Mouse (Mus musculus) ES-Bruce4 (cell line): ENCODE measurements around the gene Ndufs2. TPM values are rescaled to one million over a fixed set of nuclear protein-coding genes. Genes with fewer than 3 reads are reported as not detected.

ENCODE experiments used
- H3K27ac ChIP-seq: 2 replicates; pipeline ENCODE4 v1.5.1; 2012; ENCODE audit warnings: low read length, inconsistent platforms; ENCODE audit not compliant: insufficient read depth
- H3K27me3 ChIP-seq: 2 replicates; pipeline ENCODE4 v1.6.1; 2012; ENCODE audit warnings: mild to moderate bottlenecking, low read length, inconsistent platforms; ENCODE audit not compliant: control insufficient read depth, poor library complexity, insufficient read depth, severe bottlenecking
- H3K36me3 ChIP-seq: 2 replicates; pipeline ENCODE4 v1.6.1; 2012; ENCODE audit warnings: inconsistent platforms, mild to moderate bottlenecking, low read length, moderate library complexity; ENCODE audit not compliant: control insufficient read depth, poor library complexity, insufficient read depth, severe bottlenecking
- H3K4me1 ChIP-seq: one replicate; pipeline ENCODE4 v1.8.1; 2011; ENCODE audit warnings: low read length; ENCODE audit not compliant: control insufficient read depth, insufficient read depth
- H3K4me3 ChIP-seq: 2 replicates; pipeline ENCODE4 v1.5.1; 2011; ENCODE audit warnings: low read depth, mild to moderate bottlenecking, low read length
- H3K9ac ChIP-seq: 2 replicates; pipeline ENCODE4 v1.6.1; 2012; ENCODE audit warnings: low read depth, mild to moderate bottlenecking, inconsistent platforms; ENCODE audit not compliant: poor library complexity, severe bottlenecking
- H3K9me3 ChIP-seq: replicated peaks from 2 replicates; pipeline ENCODE4 v1.6.1; 2012; ENCODE audit warnings: mild to moderate bottlenecking, low read length, inconsistent platforms; ENCODE audit not compliant: control insufficient read depth, poor library complexity, insufficient read depth, severe bottlenecking
- CTCF ChIP-seq: IDR thresholded peaks from one replicate; pipeline ENCODE4 v1.8.1; 2011; ENCODE audit warnings: low read depth, low read length
- EP300 ChIP-seq: IDR thresholded peaks from 2 replicates; pipeline ENCODE4 v1.6.1; 2011; ENCODE audit warnings: low read depth, low read length; ENCODE audit not compliant: insufficient read depth
- POLR2A ChIP-seq: IDR thresholded peaks from one replicate; pipeline ENCODE4 v1.8.1; 2011; ENCODE audit warnings: low read length; ENCODE audit not compliant: insufficient read depth
- polyA plus RNA-seq: library from polyadenylated mRNA; stranded (reverse); fragments of >200 nt; gene quantifications from 2 replicates; pipeline ENCODE4 v1.2.4, GENCODE M21; 2011; ENCODE audit warnings: low read depth; ENCODE audit not compliant: missing spikeins, insufficient read depth, insufficient read length

Gene Ndufs2
- polyA plus RNA-seq, 1 experiment, result 163 TPM

GRCm38 (mm10) chr1:171280250-171280915 lies 29.2 kb upstream of the Ndufs2 start:
- Histone ChIP-seq H3K9ac (peak overlapping the region; percentile 82), H3K4me3 (peak overlapping the region; percentile 97), H3K36me3 (peaks cover 16% of the 10 kb centered on the region), H3K27me3 (no peaks in the 10 kb centered on the region), H3K9me3 (no peaks in the 10 kb centered on the region), H3K4me1 (no peaks in the 10 kb centered on the region), H3K27ac (no peak overlapping the region)
- TF ChIP-seq CTCF (no peak), EP300 (no peak), POLR2A (no peak)

- Histone ChIP-seq H3K27ac (no peak overlapping the region), H3K4me1 (no peaks in the 10 kb centered on the region)
These were observed 28.5 kb upstream of the Ndufs2 start for GRCm38 (mm10) chr1:171279721-171280120.

GRCm38 (mm10) chr1:171279012-171279705 lies 28.0 kb upstream of the Ndufs2 start:
- H3K27me3 ChIP-seq, result no peaks in the 10 kb centered on the region
- H3K27ac ChIP-seq, result no peak overlapping the region
- no peaks in the 10 kb centered on the region for H3K4me1 ChIP-seq
- no peak for TF ChIP-seq EP300
- TF ChIP-seq CTCF, result no peak
- no peak for TF ChIP-seq POLR2A
- H3K9ac ChIP-seq, result no peak overlapping the region
- peaks cover 26% of the 10 kb centered on the region for H3K36me3 ChIP-seq
- H3K4me3 ChIP-seq, result no peak overlapping the region
- no peaks in the 10 kb centered on the region for H3K9me3 ChIP-seq

More at GRCm38 (mm10) chr1:171279721-171280120, 28.5 kb upstream of the Ndufs2 start:
- no peaks in the 10 kb centered on the region for H3K27me3 ChIP-seq
- peak overlapping the region; percentile 97 for H3K4me3 ChIP-seq
- no peaks in the 10 kb centered on the region for H3K9me3 ChIP-seq
- TF ChIP-seq CTCF (no peak), EP300 (no peak), POLR2A (no peak)
- H3K36me3 ChIP-seq, result peaks cover 21% of the 10 kb centered on the region
- peak overlapping the region; percentile 82; the same call in 1 of the 2 replicates for H3K9ac ChIP-seq

- TF ChIP-seq EP300 (no peak), CTCF (no peak), POLR2A (no peak)
- Histone ChIP-seq H3K27me3 (no peaks in the 10 kb centered on the region), H3K4me3 (no peak overlapping the region), H3K27ac (no peak overlapping the region), H3K36me3 (peaks cover 29% of the 10 kb centered on the region), H3K9me3 (no peaks in the 10 kb centered on the region), H3K4me1 (no peaks in the 10 kb centered on the region), H3K9ac (no peak overlapping the region)
These were observed 27.2 kb upstream of the Ndufs2 start for GRCm38 (mm10) chr1:171278436-171278835.

- no peaks in the 10 kb centered on the region for H3K9me3 ChIP-seq
- no peak overlapping the region for H3K9ac ChIP-seq
- TF ChIP-seq EP300, result no peak
- no peak for TF ChIP-seq POLR2A
- no peak overlapping the region for H3K4me3 ChIP-seq
- H3K4me1 ChIP-seq, result no peaks in the 10 kb centered on the region
- peaks cover 31% of the 10 kb centered on the region for H3K36me3 ChIP-seq
- H3K27ac ChIP-seq, result no peak overlapping the region
- H3K27me3 ChIP-seq, result no peaks in the 10 kb centered on the region
These were observed 26.5 kb upstream of the Ndufs2 start for GRCm38 (mm10) chr1:171277736-171278135.

- TF ChIP-seq EP300 (no peak), POLR2A (no peak), CTCF (no peak)
- H3K36me3 ChIP-seq, result peaks cover 34% of the 10 kb centered on the region
- no peaks in the 10 kb centered on the region for H3K27me3 ChIP-seq
- H3K27ac ChIP-seq, result no peak overlapping the region
- H3K4me3 ChIP-seq, result no peak overlapping the region
- no peaks in the 10 kb centered on the region for H3K9me3 ChIP-seq
- H3K9ac ChIP-seq, result no peak overlapping the region
- H3K4me1 ChIP-seq, result no peaks in the 10 kb centered on the region
These were observed 25.0 kb upstream of the Ndufs2 start for GRCm38 (mm10) chr1:171276110-171276748.
